Mouse (Mus musculus) MEL (cell line): ENCODE results near the gene Il18r1. TPM values are rescaled to one million over a fixed set of nuclear protein-coding genes. Genes with fewer than 3 reads are reported as not detected.

Source experiments
- DNase-seq: peaks from one replicate; pipeline ENCODE4 v3.0.0; 2011; ENCODE audit warnings: low read depth, low spot score
- H3K27ac ChIP-seq: 2 replicates; pipeline ENCODE4 v1.5.1; 2012; ENCODE audit warnings: low read depth, mild to moderate bottlenecking, control low read depth, low read length, moderate library complexity; ENCODE audit not compliant: control insufficient read depth
- H3K27me3 ChIP-seq, 2 experiments: fragments of 150-350 bp in 1 of 2; sonication (generic) in 1 of 2; 2 replicates each; pipeline ENCODE4 v1.6.1; 2012; ENCODE audit warnings: low read length in 2 of 2, mild to moderate bottlenecking in 2 of 2, improper control_type of control experiment in 1 of 2, moderate library complexity in 1 of 2; ENCODE audit not compliant: insufficient read depth in 2 of 2, control insufficient read depth in 1 of 2
- H3K36me3 ChIP-seq, 2 experiments: 2 replicates each; pipeline ENCODE4 v1.6.1; 2012 to 2014; ENCODE audit warnings: low read length in 2 of 2, improper control_type of control experiment in 1 of 2, inconsistent platforms in 1 of 2, mild to moderate bottlenecking in 1 of 2; ENCODE audit not compliant: insufficient read depth in 2 of 2, control insufficient read depth in 1 of 2
- H3K4me1 ChIP-seq, 2 experiments: fragments of 150-350 bp in 1 of 2; sonication (generic) in 1 of 2; 2 replicates each; pipeline ENCODE4 v1.6.1; 2012; ENCODE audit warnings: low read length in 2 of 2, improper control_type of control experiment in 1 of 2, mild to moderate bottlenecking in 1 of 2; ENCODE audit not compliant: insufficient read depth in 2 of 2, control insufficient read depth in 1 of 2
- H3K4me3 ChIP-seq, 2 experiments: fragments of 150-350 bp in 1 of 2; sonication (generic) in 1 of 2; 2 replicates each; pipeline ENCODE4 v1.5.1; 2012; ENCODE audit warnings: low read depth in 2 of 2, low read length in 2 of 2, mild to moderate bottlenecking in 2 of 2, moderate library complexity in 2 of 2, control low read depth in 1 of 2, improper control_type of control experiment in 1 of 2; ENCODE audit not compliant: control insufficient read depth in 1 of 2, insufficient read depth in 1 of 2
- H3K79me2 ChIP-seq: 2 replicates; pipeline ENCODE4 v1.6.1; 2012; ENCODE audit warnings: mild to moderate bottlenecking, low read length, moderate library complexity; ENCODE audit not compliant: control insufficient read depth, poor library complexity, insufficient read depth
- H3K9ac ChIP-seq: 2 replicates; pipeline ENCODE4 v1.6.1; 2012; ENCODE audit warnings: low read depth, mild to moderate bottlenecking, control low read depth, low read length, moderate library complexity; ENCODE audit not compliant: control insufficient read depth, poor library complexity, severe bottlenecking
- H3K9me3 ChIP-seq: fragments of 150-350 bp; sonication (generic); replicated peaks from 2 replicates; pipeline ENCODE4 v1.6.1; 2012; ENCODE audit warnings: mild to moderate bottlenecking, low read length, improper control_type of control experiment, moderate library complexity; ENCODE audit not compliant: insufficient read depth
- E2F4 ChIP-seq: IDR thresholded peaks from 2 replicates; pipeline ENCODE4 v1.6.1; 2011; ENCODE audit warnings: low read depth, low read length, improper control_type of control experiment, borderline replicate concordance
- ELF1 ChIP-seq: IDR thresholded peaks from 2 replicates; pipeline ENCODE4 v1.6.1; 2014; ENCODE audit warnings: low read depth, mild to moderate bottlenecking, inconsistent platforms, low read length, improper control_type of control experiment, moderate library complexity
- ETS1 ChIP-seq: IDR thresholded peaks from 2 replicates; pipeline ENCODE4 v1.6.1; 2012; ENCODE audit warnings: low read depth, mild to moderate bottlenecking, inconsistent platforms, low read length, improper control_type of control experiment, moderate library complexity
- GABPA ChIP-seq: IDR thresholded peaks from 2 replicates; pipeline ENCODE4 v1.6.1; 2012; ENCODE audit warnings: low read depth, mild to moderate bottlenecking, inconsistent platforms, low read length, improper control_type of control experiment, moderate library complexity
- KAT2A ChIP-seq: conservative IDR thresholded peaks from 2 replicates; pipeline ENCODE4 v1.6.1; 2012; ENCODE audit warnings: low read depth, low read length, improper control_type of control experiment, inconsistent platforms
- NRF1 ChIP-seq: IDR thresholded peaks from 2 replicates; pipeline ENCODE4 v1.6.1; 2014; ENCODE audit warnings: low read depth, mild to moderate bottlenecking, inconsistent platforms, low read length, improper control_type of control experiment, moderate library complexity; ENCODE audit not compliant: poor library complexity, insufficient read depth, severe bottlenecking
- POLR2A ChIP-seq, 2 experiments: IDR thresholded peaks; 2 replicates each; pipeline ENCODE4 v1.6.1; 2011 to 2012; ENCODE audit warnings: low read length in 2 of 2, mild to moderate bottlenecking in 2 of 2, control low read depth in 1 of 2, improper control_type of control experiment in 1 of 2, low read depth in 1 of 2, moderate library complexity in 1 of 2; ENCODE audit not compliant: control insufficient read depth in 1 of 2, insufficient read depth in 1 of 2, poor library complexity in 1 of 2
- SIN3A ChIP-seq: IDR thresholded peaks from 2 replicates; pipeline ENCODE4 v1.6.1; 2012; ENCODE audit warnings: low read length, improper control_type of control experiment, inconsistent platforms
- SMC3 ChIP-seq: IDR thresholded peaks from 2 replicates; pipeline ENCODE4 v1.6.1; 2011; ENCODE audit warnings: low read depth, low read length, improper control_type of control experiment
- TCF12 ChIP-seq: IDR thresholded peaks from 2 replicates; pipeline ENCODE4 v1.6.1; 2014; ENCODE audit warnings: low read depth, mild to moderate bottlenecking, inconsistent platforms, low read length, improper control_type of control experiment, moderate library complexity
- USF2 ChIP-seq, 2 experiments: IDR thresholded peaks; 2 replicates each; pipeline ENCODE4 v1.6.1; 2011 to 2012; ENCODE audit warnings: improper control_type of control experiment in 2 of 2, low read length in 2 of 2, borderline replicate concordance in 1 of 2, inconsistent platforms in 1 of 2, low read depth in 1 of 2, mild to moderate bottlenecking in 1 of 2; ENCODE audit not compliant: insufficient read depth in 1 of 2
- ZMIZ1 ChIP-seq: IDR thresholded peaks from 2 replicates; pipeline ENCODE4 v1.6.1; 2012; ENCODE audit warnings: low read depth, mild to moderate bottlenecking, inconsistent platforms, low read length, improper control_type of control experiment, moderate library complexity
- polyA plus RNA-seq, 2 experiments: library from polyadenylated mRNA; stranded (reverse) in 1 of 2; unstranded in 1 of 2; fragments of >175 nt in 1 of 2; fragments of >200 nt in 1 of 2; gene quantifications; 2 replicates each; pipeline versions ENCODE4 v1.2.1 to v1.2.4; 2012; ENCODE audit warnings: low replicate concordance in 2 of 2, low read depth in 1 of 2; ENCODE audit not compliant: insufficient read length in 2 of 2, insufficient read depth in 1 of 2, missing spikeins in 1 of 2
- total RNA-seq: library from RNA; depleted of rRNA; stranded (reverse); fragments of 300-350 nt; gene quantifications from 2 replicates; pipeline ENCODE4 v1.2.3, GENCODE M21; 2012; rRNA removed

Il18r1 gene
- total and polyA plus RNA-seq, 3 experiments = 0.08 to 0.10 TPM; not detected in 1

DNA sequence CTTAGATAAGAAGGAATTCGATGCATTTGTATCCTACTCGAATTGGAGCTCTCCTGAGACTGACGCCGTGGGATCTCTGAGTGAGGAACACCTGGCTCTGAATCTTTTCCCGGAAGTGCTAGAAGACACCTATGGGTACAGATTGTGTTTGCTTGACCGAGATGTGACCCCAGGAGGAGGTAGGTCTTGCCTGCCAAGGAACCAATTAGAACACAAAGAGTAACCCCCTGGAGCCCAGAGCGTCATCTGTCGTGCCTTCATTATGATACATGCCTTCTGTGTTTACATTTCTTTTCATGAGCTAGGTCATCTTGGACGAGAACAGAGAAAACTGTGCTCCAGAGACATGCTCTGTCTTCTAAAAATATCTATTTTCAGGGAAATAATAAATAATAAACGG is 82.4 kb downstream of the Il18r1 start:
- H3K9me3 ChIP-seq = no peaks in the 10 kb centered on the region
- H3K27me3 ChIP-seq = peaks cover 0 to 2% of the 10 kb centered on the region in 2 experiments; a peak in 2 of 4 replicates
- no peaks in the 10 kb centered on the region for H3K36me3 ChIP-seq
- TF ChIP-seq USF2 (IDR thresholded peaks at IDR 0.05; ENCODE audit: borderline replicate concordance in 1 of 2, insufficient read depth in 1 of 2, low read depth in 1 of 2, low read length in 2 of 2) (no peak), ELF1 (no peak), KAT2A (no peak), SMC3 (no peak), ZMIZ1 (no peak), GABPA (no peak), NRF1 (no peak), TCF12 (no peak), E2F4 (no peak), ETS1 (no peak), POLR2A (IDR thresholded peaks at IDR 0.05; ENCODE audit: control insufficient read depth in 1 of 2, insufficient read depth in 1 of 2, low read depth in 1 of 2, low read length in 2 of 2, poor library complexity in 1 of 2) (no peak), SIN3A (no peak)
- H3K4me1 ChIP-seq = no peaks in the 10 kb centered on the region
- H3K79me2 ChIP-seq = no peaks in the 10 kb centered on the region
- no peak overlapping the region for H3K9ac ChIP-seq
- no peak overlapping the region for H3K27ac ChIP-seq
- no peak overlapping the region for H3K4me3 ChIP-seq
- no peak for DNase-seq

Other genes starting within 250 kb of the Il18r1 start
- gene Il1r1, start 240.5 kb upstream of the Il18r1 start, total RNA-seq = 1.4 and 1.5 TPM in 2 replicates
- gene Il1r1, start 240.5 kb upstream of the Il18r1 start, polyA plus RNA-seq = 1 to 10 TPM in 1 of 2 experiments, not detected in 1; 3.1 TPM
- 0.07 and 0.08 TPM in 2 replicates for gene Il1rl2, start 140.9 kb upstream of the Il18r1 start, total RNA-seq
- gene Il1rl2, start 140.9 kb upstream of the Il18r1 start, polyA plus RNA-seq = under 1 TPM in 1 of 2 experiments, not detected in 1; 0.04 TPM
- 50.4 and 68.4 TPM in 2 replicates for gene Il1rl1, start 36.0 kb upstream of the Il18r1 start, total RNA-seq
- gene Il1rl1, start 36.0 kb upstream of the Il18r1 start, polyA plus RNA-seq = 10 to 100 TPM in 1 of 2 experiments, not detected in 1; 44.4 TPM
- not detected in 2 replicates for gene Il18rap, start 49.8 kb downstream of the Il18r1 start, total RNA-seq
- not detected for gene Il18rap, start 49.8 kb downstream of the Il18r1 start, polyA plus RNA-seq
- not detected in 2 replicates for gene Slc9a4, start 114.5 kb downstream of the Il18r1 start, total RNA-seq
- not detected for gene Slc9a4, start 114.5 kb downstream of the Il18r1 start, polyA plus RNA-seq
- gene Slc9a2, start 215.0 kb downstream of the Il18r1 start, total RNA-seq = not detected in 2 replicates
- gene Slc9a2, start 215.0 kb downstream of the Il18r1 start, polyA plus RNA-seq = not detected